Mouse (Mus musculus): ENCODE data around the gene Kifc5b. TPM values are rescaled to one million over a fixed set of nuclear protein-coding genes. Genes with fewer than 3 reads are reported as not detected.
"Not testable (repeated sequence)": the region's sequence is repeated elsewhere in the genome, so short reads cannot be mapped to it uniquely, and the experiment has no call there.

Gene Kifc5b
- polyA plus RNA-seq, 1 experiment from 2014 or later: 20.8 TPM

- ATAC-seq (no peak), DNase-seq (ENCODE audit: low read depth, low spot score) (no peak)
- in situ Hi-C loops (cut with MboI; ENCODE audit: low pct_unique_long_range_greater_than_20kb): no loop called here
- no peaks in the 10 kb centered on the region for H3K27me3 ChIP-seq
- TF ChIP-seq CTCF (IDR thresholded peaks at IDR 0.05): no peak
- CTCF ChIA-PET: interaction anchor here (1.1 kb wide), 1 partner anchor 32 kb away, joined by 3 read pairs; no protein-coding TSS in a partner anchor
- POLR2A ChIA-PET: no interaction called here
Observed at GRCm38 (mm10) chr17:26970221-26970620, 53.3 kb downstream of the Kifc5b start.

DNA sequence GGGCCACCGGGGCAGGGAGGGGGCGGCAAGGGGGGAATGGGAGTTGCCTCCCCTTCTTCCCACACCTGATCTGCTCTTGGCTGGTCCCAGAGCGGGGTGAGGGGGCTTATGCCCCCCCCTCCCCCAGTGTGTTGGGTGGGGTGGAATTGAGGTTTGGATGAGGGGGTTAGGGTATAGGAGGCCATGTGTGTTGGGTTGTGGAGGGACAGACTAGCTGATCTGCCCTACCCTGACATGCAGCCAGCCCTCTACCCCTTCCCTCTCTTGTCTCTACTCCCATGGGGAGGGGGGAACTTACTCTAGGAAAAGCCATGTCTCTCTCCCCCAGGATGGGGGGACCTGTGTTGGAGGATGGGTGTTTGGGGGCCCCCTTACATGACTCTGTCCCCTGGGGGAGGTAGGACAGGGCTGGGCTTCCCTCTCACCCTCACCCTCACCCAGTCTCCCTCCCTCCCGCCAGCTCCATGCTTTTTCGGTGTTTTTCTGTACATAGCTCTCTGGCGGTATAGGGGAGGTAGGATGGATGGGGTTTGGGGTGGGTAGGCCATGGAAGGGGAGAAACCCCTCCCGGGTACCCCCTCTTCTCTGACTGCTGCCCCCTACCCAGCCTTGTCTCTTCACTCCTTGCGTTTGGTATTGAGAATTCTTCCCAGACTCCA, 54.5 kb downstream of the Kifc5b start:
- ChIA-PET POLR2A (interaction anchor here (0.7 kb wide), 2 partner anchors 12 to 62 kb away, joined by 3 read pairs; no protein-coding TSS in a partner anchor), CTCF (no interaction called here)
- DNase-seq (ENCODE audit: low read depth, low spot score): no peak
- no peak for ATAC-seq
- in situ Hi-C loops (cut with MboI; ENCODE audit: low pct_unique_long_range_greater_than_20kb): no loop called here
- no peak for TF ChIP-seq CTCF (IDR thresholded peaks at IDR 0.05)
- no peaks in the 10 kb centered on the region for H3K27me3 ChIP-seq

DNA sequence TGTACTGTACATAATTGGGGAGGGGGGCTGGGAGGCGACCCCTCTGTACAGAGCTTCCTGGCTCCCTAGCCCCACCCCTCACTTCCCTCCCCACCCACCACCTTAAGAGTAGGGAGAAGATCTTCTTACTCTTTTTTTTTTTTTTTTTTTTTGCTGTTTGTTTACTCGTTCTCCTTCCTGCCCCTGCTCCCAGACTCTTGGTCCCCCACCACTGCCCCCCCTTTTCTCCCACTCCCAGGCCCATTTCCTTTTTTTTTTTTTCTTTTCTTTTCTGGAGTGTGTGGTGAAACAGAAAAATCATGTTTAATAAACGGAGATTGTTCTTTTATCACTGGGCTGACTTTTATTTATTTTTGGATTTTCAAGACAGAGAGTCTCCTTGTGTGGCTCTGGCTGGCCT, 55.2 kb downstream of the Kifc5b start:
- CTCF ChIA-PET: no interaction called here
- ATAC-seq: no peak

GRCm38 (mm10) chr17:26972703-26973574, 56.0 kb downstream of the Kifc5b start, which contains the start of gene Zbtb9:
TSS of gene Zbtb9 (plus strand) at chr17:26973167.
- ATAC-seq (peak; percentile 96), DNase-seq (ENCODE audit: low read depth, low spot score) (peak; percentile 33)
- ChIA-PET CTCF (interaction anchor here (1.3 kb wide), 1 partner anchor 41 kb away, joined by 4 read pairs; no protein-coding TSS in a partner anchor), POLR2A (interaction anchor here (0.8 to 1.4 kb wide), 2 partner anchors 33 to 42 kb away, joined by 3 read pairs; partner anchors contain the start of gene Cuta)
- TF ChIP-seq CTCF (IDR thresholded peaks at IDR 0.05): no peak
- no peaks in the 10 kb centered on the region for H3K27me3 ChIP-seq
- in situ Hi-C loops (cut with MboI; ENCODE audit: low pct_unique_long_range_greater_than_20kb): no loop called here

More for the DNA sequence above, 55.2 kb downstream of the Kifc5b start:
- in situ Hi-C loops (cut with MboI; ENCODE audit: low pct_unique_long_range_greater_than_20kb): no loop called here
- H3K27me3 ChIP-seq: no peaks in the 10 kb centered on the region
- TF ChIP-seq CTCF (IDR thresholded peaks at IDR 0.05): no peak
- POLR2A ChIA-PET: interaction anchor here (0.7 kb wide), 1 partner anchor 13 kb away, joined by 3 read pairs; no protein-coding TSS in a partner anchor
- no peak for DNase-seq (ENCODE audit: low read depth, low spot score)

- ChIA-PET POLR2A (no interaction called here), CTCF (interaction anchor here (1.0 kb wide), 1 partner anchor 8 kb away, joined by 3 read pairs; no protein-coding TSS in a partner anchor)
- ATAC-seq (no peak), DNase-seq (ENCODE audit: low read depth, low spot score) (no peak)
- in situ Hi-C loops (cut with MboI; ENCODE audit: low pct_unique_long_range_greater_than_20kb): no loop called here
- no peaks in the 10 kb centered on the region for H3K27me3 ChIP-seq
- TF ChIP-seq CTCF (IDR thresholded peaks at IDR 0.05): no peak
Observed at GRCm38 (mm10) chr17:26974547-26974946, 57.7 kb downstream of the Kifc5b start.

- CTCF ChIA-PET: interaction anchor here (2.5 kb wide), 1 partner anchor 31 kb away, joined by 5 read pairs; no protein-coding TSS in a partner anchor
- TF ChIP-seq CTCF (IDR thresholded peaks at IDR 0.05): no peak
- no peaks in the 10 kb centered on the region for H3K27me3 ChIP-seq
- in situ Hi-C loops (cut with MboI; ENCODE audit: low pct_unique_long_range_greater_than_20kb): no loop called here
- DNase-seq (ENCODE audit: low read depth, low spot score) (no peak), ATAC-seq (no peak)
- POLR2A ChIA-PET: no interaction called here
Observed at GRCm38 (mm10) chr17:26975415-26975814, 58.5 kb downstream of the Kifc5b start.

GRCm38 (mm10) chr17:26977354-26977753, 60.5 kb downstream of the Kifc5b start:
- ATAC-seq; H3K27me3 ChIP-seq; in situ Hi-C loops (cut with MboI; ENCODE audit: low pct_unique_long_range_greater_than_20kb); POLR2A ChIA-PET; DNase-seq (ENCODE audit: low read depth, low spot score): not testable (repeated sequence)
- CTCF ChIA-PET: interaction anchor here (1.8 to 2.5 kb wide), 2 partner anchors 25 to 29 kb away, joined by 4 to 5 read pairs; no protein-coding TSS in a partner anchor

DNA sequence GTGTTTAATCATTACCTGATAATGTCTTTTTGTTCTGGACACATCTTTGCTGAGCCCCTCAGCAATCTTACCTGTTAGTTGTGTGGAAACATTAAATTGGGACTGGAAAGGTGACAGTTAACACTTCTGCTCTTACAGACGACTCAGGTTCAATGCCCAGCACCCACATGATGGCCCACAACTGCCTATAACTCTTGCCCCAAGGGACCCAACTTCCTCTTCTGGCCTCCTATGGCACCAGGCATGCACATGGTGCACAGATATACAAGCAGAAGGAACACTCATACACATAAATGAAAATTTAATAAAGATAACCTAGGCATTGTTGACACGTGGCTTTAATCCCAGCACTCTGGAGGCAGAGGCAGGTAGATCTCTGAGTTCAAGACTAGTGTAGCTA, 62.5 kb downstream of the Kifc5b start:
- CTCF ChIA-PET: interaction anchor here (2.1 kb wide), 1 partner anchor 63 kb away, joined by 4 read pairs; the partner anchor contains the start of gene Kifc5b

GRCm38 (mm10) chr17:26981050-26981449, 64.2 kb downstream of the Kifc5b start:
- ChIA-PET CTCF (no interaction called here), POLR2A (interaction anchor here (0.6 kb wide), 2 partner anchors 58 to 963 kb away, joined by 3 read pairs; no protein-coding TSS in a partner anchor)
- ATAC-seq: no peak
- no peak for DNase-seq (ENCODE audit: low read depth, low spot score)
- TF ChIP-seq CTCF (IDR thresholded peaks at IDR 0.05): no peak
- in situ Hi-C loops (cut with MboI; ENCODE audit: low pct_unique_long_range_greater_than_20kb): no loop called here
- no peaks in the 10 kb centered on the region for H3K27me3 ChIP-seq

More for the DNA sequence above, 62.5 kb downstream of the Kifc5b start:
- in situ Hi-C loops (cut with MboI; ENCODE audit: low pct_unique_long_range_greater_than_20kb): no loop called here
- ATAC-seq (no peak), DNase-seq (ENCODE audit: low read depth, low spot score) (no peak)
- TF ChIP-seq CTCF (IDR thresholded peaks at IDR 0.05): no peak
- H3K27me3 ChIP-seq: no peaks in the 10 kb centered on the region
- POLR2A ChIA-PET: no interaction called here

Other genes starting within 250 kb of the Kifc5b start
- gene Crebrf, start 201.4 kb upstream of the Kifc5b start, polyA plus RNA-seq (2021): 23.9 TPM
- gene Bnip1, start 136.0 kb upstream of the Kifc5b start, polyA plus RNA-seq (2021): 33.4 TPM
- not detected for gene Nkx2-5, start 72.1 kb upstream of the Kifc5b start, polyA plus RNA-seq (2021)
- gene Phf1, start 16.0 kb downstream of the Kifc5b start, polyA plus RNA-seq (2021): 37.2 TPM
- 119 TPM for gene Cuta, start 22.5 kb downstream of the Kifc5b start, polyA plus RNA-seq (2021)
- gene Syngap1, start 24.2 kb downstream of the Kifc5b start, polyA plus RNA-seq (2021): 43.4 TPM
- 7.1 TPM for gene Zbtb9, start 56.1 kb downstream of the Kifc5b start, polyA plus RNA-seq (2021)
- gene Bak1, start 111.9 kb downstream of the Kifc5b start, polyA plus RNA-seq (2021): 96.7 TPM
- gene Itpr3, start 140.2 kb downstream of the Kifc5b start, polyA plus RNA-seq (2021): 88.6 TPM
- gene Uqcc2, start 216.8 kb downstream of the Kifc5b start, polyA plus RNA-seq (2021): 318 TPM

Data from Patski (cell line).